Mouse (Mus musculus): ENCODE measurements around the gene Tiam1.

DNA sequence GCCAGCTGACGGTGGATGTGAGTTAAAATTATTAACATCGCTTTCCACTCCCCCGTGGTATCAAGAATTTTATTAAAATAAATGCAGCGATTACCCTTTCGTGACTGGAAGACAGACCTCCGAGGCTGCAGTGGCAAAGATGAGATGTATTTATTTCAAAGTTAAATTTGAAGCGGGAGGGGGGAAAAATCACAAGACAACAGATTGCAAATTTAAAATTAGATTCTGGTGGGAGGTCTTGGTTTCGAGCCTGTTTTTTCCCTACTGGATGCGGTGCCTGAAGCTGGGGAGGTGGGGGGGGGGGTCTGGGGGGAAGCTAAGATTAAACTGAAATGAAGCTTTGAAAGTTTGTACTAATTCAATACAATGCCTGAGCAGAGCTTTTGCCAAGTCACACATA, 235.9 kb downstream of the Tiam1 start:
- TF ChIP-seq CTCF (IDR thresholded peaks at IDR 0.05; ENCODE audit: low read depth, low read length) (no peak), POLR2A (IDR thresholded peaks at IDR 0.05; ENCODE audit: extremely low read depth, insufficient read depth, low read length) (no peak)
